Mouse (Mus musculus) hindbrain, embryonic 12.5 days (tissue): ENCODE results near the gene Fpr1. TPM values are rescaled to one million over a fixed set of nuclear protein-coding genes. Genes with fewer than 3 reads are reported as not detected.
"Not testable (repeated sequence)": the region's sequence is repeated elsewhere in the genome, so short reads cannot be mapped to it uniquely, and the experiment has no call there.

Experiments used
- ATAC-seq: fragments of 200-750 bp; cut with Nextera tagmentation; 2 replicates; pipeline ENCODE4 v1.8.0; 2017; ENCODE audit warnings: moderate TSS enrichment; ENCODE audit not compliant: low FRiP score
- H3K27ac ChIP-seq: fragments of 300-500 bp; sonication (generic); 2 replicates; pipeline ENCODE4 v1.5.1; 2016; ENCODE audit warnings: mild to moderate bottlenecking
- H3K27me3 ChIP-seq: fragments of 300-500 bp; sonication (generic); 2 replicates; pipeline ENCODE4 v1.6.1; 2016; ENCODE audit warnings: mild to moderate bottlenecking
- H3K36me3 ChIP-seq: fragments of 300-500 bp; sonication (generic); 2 replicates; pipeline ENCODE4 v1.6.1; 2016; ENCODE audit warnings: mild to moderate bottlenecking
- H3K4me1 ChIP-seq: fragments of 300-500 bp; sonication (generic); 2 replicates; pipeline ENCODE4 v1.6.1; 2016
- H3K4me2 ChIP-seq: fragments of 300-500 bp; sonication (generic); replicated peaks from 2 replicates; pipeline ENCODE4 v1.6.1; 2016; ENCODE audit warnings: mild to moderate bottlenecking
- H3K4me3 ChIP-seq: fragments of 300-500 bp; sonication (generic); 2 replicates; pipeline ENCODE4 v1.5.1; 2016; ENCODE audit warnings: mild to moderate bottlenecking
- H3K9ac ChIP-seq: fragments of 300-500 bp; sonication (generic); 2 replicates; pipeline ENCODE4 v1.6.1; 2016; ENCODE audit warnings: mild to moderate bottlenecking, moderate library complexity
- H3K9me3 ChIP-seq: fragments of 300-500 bp; sonication (generic); replicated peaks from 2 replicates; pipeline ENCODE4 v1.6.1; 2016; ENCODE audit warnings: mild to moderate bottlenecking
- WGBS: fragments of 180-500 bp; shearing (Covaris S2); methylation state at CpG from one replicate; pipeline ENCODE4 v1.1.7; 2016; 5-methylcytosine and 5-hydroxymethylcytosine counted together
- polyA plus RNA-seq: library from polyadenylated mRNA; unstranded; fragments of >200 nt; fragmentation: Nextera tagmentation; extraction: Ambion mirVana; gene quantifications from 2 replicates; pipeline ENCODE4 v1.2.1, GENCODE M21; 2016

Gene Fpr1
- 0.23 TPM in 1 of 2 replicates, not detected in the other for polyA plus RNA-seq

DNA sequence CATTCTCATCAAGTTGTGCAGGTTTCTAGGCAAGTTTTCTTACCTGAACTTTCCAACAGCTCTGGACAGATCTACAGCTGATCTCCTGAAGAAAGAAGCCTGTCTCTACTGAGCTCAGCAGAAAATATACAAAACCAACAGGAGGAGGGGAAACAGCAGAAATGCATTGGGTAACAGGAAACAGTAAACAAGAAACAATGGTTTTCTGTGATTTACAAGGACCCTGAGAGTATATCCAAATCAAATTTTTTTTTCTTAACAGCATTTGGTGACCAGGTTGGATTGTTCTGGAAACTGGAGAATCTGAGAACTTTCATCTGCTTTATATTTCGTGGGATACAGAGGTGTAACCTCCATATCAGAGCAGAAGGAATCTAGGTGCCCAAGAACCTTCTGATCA, at the start of gene Fpr1:
TSS of gene Fpr1 (minus strand) at position 101 of the 400 bp plus-strand sequence.
- Histone ChIP-seq H3K27me3 (no peaks in the 10 kb centered on the region), H3K9ac (no peak within 1 kb of the TSS), H3K36me3 (no peaks in the 10 kb centered on the region), H3K9me3 (no peaks in the 10 kb centered on the region), H3K4me2 (no peak within 1 kb of the TSS), H3K4me3 (no peak within 1 kb of the TSS), H3K4me1 (no peaks in the 10 kb centered on the region), H3K27ac (no peak within 1 kb of the TSS)
- 68% methylated on average over 1 of the region's 1 CpGs for WGBS
- ATAC-seq = no peak

GRCm38 (mm10) chr17:17917782-17918181, 34.0 kb upstream of the Fpr1 start:
- Histone ChIP-seq H3K9me3 (no peaks in the 10 kb centered on the region), H3K4me2 (no peak overlapping the region), H3K36me3 (no peaks in the 10 kb centered on the region), H3K4me1 (no peaks in the 10 kb centered on the region), H3K4me3 (no peak overlapping the region), H3K27me3 (no peaks in the 10 kb centered on the region), H3K27ac (no peak overlapping the region), H3K9ac (no peak overlapping the region)
- no peak for ATAC-seq

DNA sequence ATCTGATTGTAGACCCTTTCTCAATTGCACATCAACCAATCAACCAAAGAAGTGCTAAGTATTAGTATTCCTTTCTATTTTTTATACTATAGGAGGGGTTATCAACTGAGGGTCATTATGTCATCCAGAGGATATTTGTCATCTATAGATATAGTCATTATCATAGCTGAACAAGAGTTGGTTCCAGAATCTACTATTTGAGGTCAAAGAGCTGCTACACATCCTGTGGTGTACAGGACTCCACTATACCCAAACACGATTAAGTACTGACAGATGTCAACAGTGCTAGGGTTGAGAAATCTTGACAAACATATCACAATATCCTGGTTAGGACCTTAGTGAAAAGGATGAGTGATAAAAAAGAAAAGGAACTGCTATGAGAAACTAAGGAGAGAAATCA, 33.6 kb upstream of the Fpr1 start:
- H3K9me3 ChIP-seq = no peaks in the 10 kb centered on the region
- no peaks in the 10 kb centered on the region for H3K27me3 ChIP-seq
- H3K4me1 ChIP-seq = no peaks in the 10 kb centered on the region
- no peak overlapping the region for H3K4me2 ChIP-seq
- WGBS = 87% methylated on average over 1 of the region's 1 CpGs
- no peak for ATAC-seq
- H3K36me3 ChIP-seq = no peaks in the 10 kb centered on the region
- H3K4me3 ChIP-seq = no peak overlapping the region
- H3K27ac ChIP-seq = no peak overlapping the region
- H3K9ac ChIP-seq = no peak overlapping the region

- H3K36me3 ChIP-seq, H3K4me2 ChIP-seq, H3K27me3 ChIP-seq, H3K27ac ChIP-seq, ATAC-seq, H3K9me3 ChIP-seq, H3K9ac ChIP-seq, H3K4me3 ChIP-seq, H3K4me1 ChIP-seq: not testable (repeated sequence)
- 89% methylated on average over 8 of the region's 8 CpGs for WGBS
Measured at GRCm38 (mm10) chr17:17912618-17913017, 28.9 kb upstream of the Fpr1 start.

- Histone ChIP-seq H3K27ac (peak overlapping the region; percentile 45), H3K9me3 (peaks cover 8% of the 10 kb centered on the region; the same call in 1 of the 2 replicates), H3K36me3 (no peaks in the 10 kb centered on the region), H3K4me1 (no peaks in the 10 kb centered on the region), H3K9ac (peak overlapping the region; percentile 61), H3K4me2 (peak overlapping the region; percentile 56), H3K4me3 (peak overlapping the region; percentile 44), H3K27me3 (no peaks in the 10 kb centered on the region)
- peak; percentile 100 for ATAC-seq
- 17% methylated on average over 51 of the region's 51 CpGs for WGBS
Measured at GRCm38 (mm10) chr17:17909636-17910421, 26.1 kb upstream of the Fpr1 start.

DNA sequence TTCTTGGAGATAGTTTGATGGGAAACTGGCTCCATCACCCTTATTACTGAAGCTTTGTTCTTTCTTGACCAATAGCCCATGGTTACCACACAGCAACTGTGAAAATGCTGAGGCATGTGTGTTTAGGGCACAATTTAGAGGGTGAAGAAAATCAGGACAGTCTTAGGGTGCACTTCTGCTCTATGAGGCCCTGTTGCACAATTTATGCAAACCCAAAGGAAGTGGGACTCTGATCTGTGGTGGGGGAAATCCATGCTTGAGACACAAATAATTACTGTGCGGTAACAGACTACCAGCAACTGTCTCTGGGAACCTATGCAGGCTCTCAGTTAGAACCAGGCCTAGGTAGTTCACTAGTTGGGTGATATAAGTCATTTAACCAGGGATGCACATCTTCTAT, 17.0 kb upstream of the Fpr1 start:
- no peaks in the 10 kb centered on the region for H3K4me1 ChIP-seq
- no peak for ATAC-seq
- H3K36me3 ChIP-seq = no peaks in the 10 kb centered on the region
- 85% methylated on average over 1 of the region's 1 CpGs for WGBS
- no peaks in the 10 kb centered on the region for H3K27me3 ChIP-seq
- no peak overlapping the region for H3K4me3 ChIP-seq
- H3K4me2 ChIP-seq = no peak overlapping the region
- H3K9me3 ChIP-seq = no peaks in the 10 kb centered on the region
- H3K27ac ChIP-seq = no peak overlapping the region
- no peak overlapping the region for H3K9ac ChIP-seq

GRCm38 (mm10) chr17:17899268-17899667, 15.5 kb upstream of the Fpr1 start:
- no peak overlapping the region for H3K4me3 ChIP-seq
- 79% methylated on average over 2 of the region's 2 CpGs for WGBS

GRCm38 (mm10) chr17:17896039-17896438, 12.3 kb upstream of the Fpr1 start:
- H3K4me1 ChIP-seq = no peaks in the 10 kb centered on the region
- WGBS = 6% methylated on average over 4 of the region's 4 CpGs
- H3K9me3 ChIP-seq = no peaks in the 10 kb centered on the region
- no peak overlapping the region for H3K9ac ChIP-seq
- no peak overlapping the region for H3K4me3 ChIP-seq
- no peak overlapping the region for H3K27ac ChIP-seq
- no peak for ATAC-seq
- no peaks in the 10 kb centered on the region for H3K36me3 ChIP-seq
- no peak overlapping the region for H3K4me2 ChIP-seq
- no peaks in the 10 kb centered on the region for H3K27me3 ChIP-seq

More at GRCm38 (mm10) chr17:17899268-17899667, 15.5 kb upstream of the Fpr1 start:
- H3K36me3 ChIP-seq = no peaks in the 10 kb centered on the region
- no peak overlapping the region for H3K4me2 ChIP-seq
- no peak for ATAC-seq
- H3K27ac ChIP-seq = no peak overlapping the region
- no peak overlapping the region for H3K9ac ChIP-seq
- H3K9me3 ChIP-seq = no peaks in the 10 kb centered on the region
- no peaks in the 10 kb centered on the region for H3K27me3 ChIP-seq
- H3K4me1 ChIP-seq = no peaks in the 10 kb centered on the region

- WGBS = 86% methylated on average over 2 of the region's 2 CpGs
- H3K4me1 ChIP-seq = no peaks in the 10 kb centered on the region
- H3K36me3 ChIP-seq = no peaks in the 10 kb centered on the region
- H3K9me3 ChIP-seq = no peaks in the 10 kb centered on the region
- ATAC-seq = no peak
- no peak overlapping the region for H3K4me2 ChIP-seq
- no peak overlapping the region for H3K27ac ChIP-seq
- H3K4me3 ChIP-seq = no peak overlapping the region
- H3K9ac ChIP-seq = no peak overlapping the region
- no peaks in the 10 kb centered on the region for H3K27me3 ChIP-seq
Measured at GRCm38 (mm10) chr17:17889732-17890425, 6.1 kb upstream of the Fpr1 start.

DNA sequence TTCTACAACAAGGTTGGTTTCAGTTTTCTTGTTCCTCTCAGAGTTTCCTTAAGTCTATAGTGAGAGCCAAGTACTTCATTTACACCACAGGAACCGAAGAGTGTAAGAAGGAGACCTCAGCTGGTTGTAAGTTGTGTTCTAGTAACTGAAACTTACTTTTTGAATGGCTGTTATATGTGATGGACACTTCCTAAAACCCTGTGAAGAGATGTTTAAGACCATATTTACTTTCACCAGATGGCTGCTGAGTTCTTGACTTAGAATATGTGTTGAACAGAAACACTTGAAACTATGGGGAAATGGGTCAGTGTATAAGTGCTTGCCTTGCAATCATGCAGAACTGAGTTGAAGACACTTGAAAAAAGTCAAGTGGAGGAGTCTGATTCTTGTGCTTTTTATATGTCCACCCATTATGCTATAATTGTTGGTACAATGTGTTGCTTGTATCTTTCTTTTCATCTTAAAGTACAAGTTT, 4.1 kb upstream of the Fpr1 start, which contains the start of the genes Fpr2 and Fpr3:
TSS of gene Fpr2 (plus strand) at position 51 of the 475 bp plus-strand sequence.
TSS of gene Fpr3 (plus strand) at position 79 of the 475 bp plus-strand sequence.
- Histone ChIP-seq H3K9me3 (no peaks in the 10 kb centered on the region), H3K27me3 (no peaks in the 10 kb centered on the region), H3K4me3 (no peak within 1 kb of the TSS), H3K4me2 (no peak within 1 kb of the TSS), H3K9ac (no peak within 1 kb of the TSS), H3K36me3 (no peaks in the 10 kb centered on the region), H3K4me1 (no peaks in the 10 kb centered on the region), H3K27ac (no peak within 1 kb of the TSS)
- 69% methylated on average over 1 of the region's 1 CpGs for WGBS
- ATAC-seq = no peak

DNA sequence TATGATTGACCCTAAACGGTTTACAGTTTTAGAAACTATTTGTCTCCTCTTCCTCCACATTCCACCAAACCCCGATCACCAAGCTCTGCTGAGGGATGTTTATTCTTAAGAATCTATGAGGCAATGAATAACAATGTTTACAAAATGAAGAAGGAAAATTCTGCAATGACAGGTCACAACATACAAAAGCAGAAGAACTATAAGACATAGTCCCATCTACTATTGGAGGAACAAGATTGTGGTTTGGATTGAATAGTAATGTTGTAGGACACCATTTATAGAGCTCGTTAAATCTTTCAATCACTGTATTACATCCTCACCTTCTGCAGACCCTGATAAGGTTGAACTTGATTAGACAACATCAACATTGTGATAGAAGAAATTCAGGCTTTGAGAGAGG, 1.1 kb downstream of the Fpr1 start:
- Histone ChIP-seq H3K9me3 (no peaks in the 10 kb centered on the region), H3K4me2 (no peak overlapping the region), H3K9ac (no peak overlapping the region), H3K4me1 (no peaks in the 10 kb centered on the region), H3K4me3 (no peak overlapping the region), H3K36me3 (no peaks in the 10 kb centered on the region), H3K27ac (no peak overlapping the region), H3K27me3 (no peaks in the 10 kb centered on the region)
- no peak for ATAC-seq
- WGBS = 91% methylated on average over 3 of the region's 3 CpGs

DNA sequence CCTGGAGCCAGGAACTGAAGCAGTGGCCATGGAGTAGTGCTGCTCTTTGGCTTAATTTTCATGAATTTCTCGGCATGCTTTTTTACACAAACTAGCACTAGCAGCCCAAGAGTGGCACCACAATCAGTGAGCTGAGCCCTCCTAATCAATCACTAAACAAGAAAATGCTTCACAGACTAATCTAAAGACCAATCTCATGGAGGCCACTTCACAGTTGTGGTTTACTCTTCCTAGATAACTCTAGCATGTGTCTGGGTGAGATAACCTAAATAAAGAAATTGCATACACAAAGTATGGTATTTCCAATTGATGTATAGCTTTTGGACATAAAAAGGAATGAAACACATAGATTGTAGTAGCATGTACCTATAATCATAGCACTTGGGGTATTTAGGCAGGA, 4.4 kb downstream of the Fpr1 start:
- H3K27ac ChIP-seq = no peak overlapping the region
- no peak for ATAC-seq
- H3K4me1 ChIP-seq = no peaks in the 10 kb centered on the region
- 80% methylated on average over 1 of the region's 1 CpGs for WGBS
- no peak overlapping the region for H3K4me2 ChIP-seq
- H3K9ac ChIP-seq = no peak overlapping the region
- H3K9me3 ChIP-seq = no peaks in the 10 kb centered on the region
- H3K27me3 ChIP-seq = no peaks in the 10 kb centered on the region
- no peaks in the 10 kb centered on the region for H3K36me3 ChIP-seq
- no peak overlapping the region for H3K4me3 ChIP-seq
